Mouse (Mus musculus) forebrain, embryonic 10.5 days (tissue): ENCODE measurements around the gene Fam89b. TPM values are rescaled to one million over a fixed set of nuclear protein-coding genes. Genes with fewer than 3 reads are reported as not detected.

Experiments used
- DNase-seq: peaks from one replicate; pipeline ENCODE4 v3.0.0-alpha.2; 2017; ENCODE audit warnings: low spot score; ENCODE audit errors: extremely low spot score
- H3K27ac ChIP-seq: fragments of 300-500 bp; sonication (generic); 2 replicates; pipeline ENCODE4 v1.5.1; 2016; ENCODE audit warnings: mild to moderate bottlenecking
- H3K27me3 ChIP-seq: fragments of 300-500 bp; sonication (generic); 2 replicates; pipeline ENCODE4 v1.6.1; 2016; ENCODE audit warnings: mild to moderate bottlenecking; ENCODE audit not compliant: poor library complexity, severe bottlenecking
- H3K36me3 ChIP-seq: fragments of 300-500 bp; sonication (generic); replicated peaks from 2 replicates; pipeline ENCODE4 v1.6.1; 2016; ENCODE audit warnings: mild to moderate bottlenecking, moderate library complexity
- H3K4me1 ChIP-seq: fragments of 300-500 bp; sonication (generic); 2 replicates; pipeline ENCODE4 v1.6.1; 2016
- H3K4me3 ChIP-seq: fragments of 300-500 bp; sonication (generic); 2 replicates; pipeline ENCODE4 v1.5.1; 2016; ENCODE audit warnings: mild to moderate bottlenecking, moderate library complexity
- H3K9me3 ChIP-seq: fragments of 300-500 bp; sonication (generic); 2 replicates; pipeline ENCODE4 v1.6.1; 2016; ENCODE audit warnings: mild to moderate bottlenecking, moderate library complexity
- WGBS: fragments of 180-500 bp; shearing (Covaris S2); methylation state at CpG from one replicate; pipeline ENCODE4 v1.1.7; 2016; 5-methylcytosine and 5-hydroxymethylcytosine counted together
- polyA plus RNA-seq: library from polyadenylated mRNA; unstranded; fragments of >200 nt; fragmentation: Nextera tagmentation; extraction: Ambion mirVana; gene quantifications from 2 replicates; pipeline ENCODE4 v1.2.1, GENCODE M21; 2016

The Fam89b gene
- 120 and 127 TPM in 2 replicates for polyA plus RNA-seq

DNA sequence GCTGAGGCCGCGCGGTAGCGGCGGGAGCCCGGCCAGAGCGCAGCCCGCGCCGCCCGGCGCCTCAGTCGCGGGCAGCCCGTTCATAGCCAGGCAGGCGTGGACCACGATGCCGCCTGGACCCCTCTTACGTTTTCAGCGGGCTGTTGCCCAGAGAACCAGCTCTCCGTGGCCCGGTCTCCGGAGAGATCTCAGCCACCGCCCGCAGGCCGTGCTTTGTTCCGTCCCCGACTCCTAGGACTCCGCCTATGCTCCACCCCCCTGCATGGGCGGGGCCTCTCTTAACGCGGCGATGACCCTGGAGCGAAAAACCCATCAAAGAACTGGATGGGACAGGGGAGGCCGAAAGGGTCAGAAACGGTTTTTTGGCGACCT, at the start of gene Fam89b:
TSS of gene Fam89b (minus strand) at position 210 of the 372 bp plus-strand sequence.
- under 1% methylated on average over 37 of the region's 37 CpGs for WGBS
- peaks cover 76% of the 10 kb centered on the region for H3K4me1 ChIP-seq

GRCm38 (mm10) chr19:5778312-5778711, 48.9 kb upstream of the Fam89b start:
- no peaks in the 10 kb centered on the region for H3K9me3 ChIP-seq
- H3K4me3 ChIP-seq = no peak overlapping the region
- H3K27ac ChIP-seq = no peak overlapping the region
- H3K36me3 ChIP-seq = no peaks in the 10 kb centered on the region
- no peaks in the 10 kb centered on the region for H3K27me3 ChIP-seq
- WGBS = 50% methylated on average over 8 of the region's 8 CpGs
- no peaks in the 10 kb centered on the region for H3K4me1 ChIP-seq
- DNase-seq = no peak

More for the DNA sequence above, at the start of gene Fam89b:
- DNase-seq = peak; percentile 85
- H3K27ac ChIP-seq = peak within 1 kb of the TSS; percentile 98
- peaks cover 34% of the 10 kb centered on the region for H3K36me3 ChIP-seq
- no peaks in the 10 kb centered on the region for H3K9me3 ChIP-seq
- H3K27me3 ChIP-seq = peaks cover 17% of the 10 kb centered on the region
- peak within 1 kb of the TSS; percentile 88 for H3K4me3 ChIP-seq

DNA sequence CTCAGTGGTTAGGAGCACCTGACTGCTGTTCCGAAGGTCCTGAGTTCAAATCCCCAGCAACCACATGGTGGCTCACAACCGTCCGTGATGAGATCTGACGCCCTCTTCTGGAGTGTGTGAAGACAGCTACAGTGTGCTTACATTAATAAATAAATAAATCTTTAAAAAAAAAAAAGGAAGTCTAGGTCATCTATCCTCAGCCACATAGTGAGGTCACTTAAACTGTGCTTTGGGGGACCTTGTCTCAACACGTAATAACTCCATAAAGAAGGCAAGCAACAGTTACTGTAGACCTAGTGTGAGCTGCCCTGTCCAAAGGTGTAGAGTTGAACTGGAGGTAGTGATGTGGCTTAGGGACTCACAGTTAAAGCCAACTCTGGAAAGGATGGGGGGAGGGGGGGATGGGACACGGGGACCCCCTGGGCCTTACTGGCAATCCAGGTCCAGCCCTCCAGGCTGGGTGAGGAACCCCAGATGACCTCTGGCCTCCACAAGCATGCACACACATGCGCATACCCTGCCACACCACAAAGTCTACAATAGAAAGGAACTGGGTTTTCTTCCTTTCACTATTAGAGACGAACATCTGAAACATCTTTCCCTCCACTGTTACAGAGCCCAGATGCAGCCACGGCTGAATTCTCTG, 48.1 kb upstream of the Fam89b start:
- WGBS = 84% methylated on average over 9 of the region's 9 CpGs
- H3K36me3 ChIP-seq = no peaks in the 10 kb centered on the region

DNA sequence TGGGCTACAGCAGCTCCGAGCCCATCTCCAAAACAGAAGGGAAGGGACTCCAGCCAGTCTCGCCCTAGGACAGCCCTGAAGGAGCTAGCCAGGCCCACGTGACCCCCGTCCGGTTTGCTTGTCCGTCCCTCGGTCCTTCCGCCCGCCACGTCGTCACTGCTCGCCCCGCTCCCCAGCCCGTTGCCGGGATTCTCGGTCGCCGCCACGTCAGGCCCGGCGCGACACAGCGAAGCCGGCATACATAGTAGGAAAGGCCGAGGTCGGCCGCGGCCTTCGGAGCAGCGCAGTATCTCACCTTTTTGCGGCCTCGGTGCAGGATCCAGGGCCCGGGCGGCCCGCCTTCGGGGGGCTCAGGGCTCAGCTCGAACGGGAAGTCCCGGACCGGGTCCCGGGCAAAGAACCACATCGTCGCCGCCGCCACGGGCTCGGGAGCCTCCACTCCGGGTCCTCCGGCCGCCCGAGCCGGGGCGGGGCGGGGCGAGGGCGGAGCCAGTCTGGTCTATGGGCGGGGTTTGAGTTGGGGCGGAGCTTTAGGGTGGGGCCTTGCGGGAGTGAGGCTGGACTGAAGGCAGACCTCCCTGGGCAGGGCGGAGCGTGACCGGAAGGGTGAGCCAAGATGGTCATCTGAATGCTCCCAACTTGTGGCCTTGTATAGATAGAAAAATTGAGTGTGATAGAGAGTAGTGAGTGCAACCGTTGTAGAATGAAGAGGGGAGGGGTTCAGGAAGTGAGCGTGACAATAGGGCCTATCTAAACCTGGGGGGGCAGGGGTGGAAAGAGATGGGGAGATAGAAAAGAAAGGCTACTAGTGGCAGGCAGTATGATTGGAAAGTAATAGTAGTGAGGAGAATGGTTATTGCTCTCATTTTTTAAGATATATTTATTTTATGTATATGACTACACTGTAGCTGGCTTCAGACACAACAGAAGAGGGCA, 41.7 kb upstream of the Fam89b start, which contains the start of gene Scyl1:
TSS of gene Scyl1 (minus strand) at position 495 of the 936 bp plus-strand sequence.
- under 1% methylated on average over 64 of the region's 64 CpGs for WGBS
- Histone ChIP-seq H3K4me1 (peaks cover 24% of the 10 kb centered on the region), H3K27ac (peak within 1 kb of the TSS; percentile 93), H3K9me3 (no peaks in the 10 kb centered on the region), H3K27me3 (no peaks in the 10 kb centered on the region), H3K36me3 (peaks cover 41% of the 10 kb centered on the region), H3K4me3 (peak within 1 kb of the TSS; percentile 83)
- DNase-seq = peak; percentile 96

More for the DNA sequence above, 48.1 kb upstream of the Fam89b start:
- H3K9me3 ChIP-seq = no peaks in the 10 kb centered on the region
- DNase-seq = no peak
- H3K27ac ChIP-seq = no peak overlapping the region
- no peaks in the 10 kb centered on the region for H3K27me3 ChIP-seq
- no peaks in the 10 kb centered on the region for H3K4me1 ChIP-seq
- no peak overlapping the region for H3K4me3 ChIP-seq

DNA sequence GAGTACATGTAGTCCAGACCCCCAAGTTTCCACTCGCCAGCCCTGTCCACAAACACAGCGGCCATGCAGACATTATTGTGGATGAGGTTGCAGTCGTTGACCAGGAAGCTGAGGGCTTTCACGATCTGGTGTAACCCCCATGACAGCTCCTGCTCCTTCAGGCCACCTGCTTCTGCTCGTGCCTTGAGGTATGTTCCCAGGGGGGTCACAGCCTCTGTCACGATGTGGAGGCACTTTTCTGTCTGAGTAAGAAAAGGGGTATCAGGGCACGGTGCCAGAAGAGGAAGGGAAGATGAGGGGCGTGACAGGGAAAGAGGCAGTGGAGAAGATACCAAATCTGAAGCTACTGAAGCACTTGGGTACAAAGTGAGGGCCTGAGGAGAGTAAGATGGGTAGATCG, 40.9 kb upstream of the Fam89b start:
- Histone ChIP-seq H3K27ac (peak overlapping the region; percentile 93), H3K27me3 (no peaks in the 10 kb centered on the region), H3K9me3 (no peaks in the 10 kb centered on the region), H3K4me1 (peaks cover 24% of the 10 kb centered on the region), H3K36me3 (peaks cover 50% of the 10 kb centered on the region), H3K4me3 (peak overlapping the region; percentile 83)
- WGBS = 66% methylated on average over 9 of the region's 9 CpGs
- DNase-seq = no peak

- peaks cover 77% of the 10 kb centered on the region for H3K36me3 ChIP-seq
- DNase-seq = no peak
- H3K27me3 ChIP-seq = no peaks in the 10 kb centered on the region
- H3K9me3 ChIP-seq = no peaks in the 10 kb centered on the region
- H3K4me3 ChIP-seq = no peak overlapping the region
- 89% methylated on average over 4 of the region's 4 CpGs for WGBS
- peaks cover 24% of the 10 kb centered on the region for H3K4me1 ChIP-seq
- H3K27ac ChIP-seq = no peak overlapping the region
Measured at GRCm38 (mm10) chr19:5767271-5767670, 37.8 kb upstream of the Fam89b start.

DNA sequence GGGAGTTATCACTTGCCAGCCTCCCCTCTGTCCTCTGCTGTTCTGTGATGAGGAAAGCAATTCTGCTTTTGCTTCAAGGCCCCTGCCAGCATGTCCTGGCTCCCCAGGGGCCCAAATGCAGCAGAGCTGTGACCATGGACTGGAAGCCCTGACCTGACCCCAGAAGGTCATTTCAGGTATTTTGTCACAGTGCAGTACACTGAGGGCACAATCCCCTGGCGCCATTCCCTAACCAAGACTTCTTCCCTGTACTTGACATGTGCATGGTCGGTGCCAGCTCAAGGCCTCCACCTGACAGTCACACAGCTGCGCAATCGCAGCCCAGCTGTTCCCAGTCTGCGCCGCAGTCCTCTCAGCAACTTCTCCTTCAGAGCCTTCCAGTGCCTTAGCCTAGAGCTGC, 33.7 kb upstream of the Fam89b start:
- peaks cover 97% of the 10 kb centered on the region for H3K36me3 ChIP-seq
- H3K4me3 ChIP-seq = no peak overlapping the region
- peaks cover 14% of the 10 kb centered on the region for H3K27me3 ChIP-seq
- H3K27ac ChIP-seq = no peak overlapping the region
- DNase-seq = no peak
- 92% methylated on average over 6 of the region's 6 CpGs for WGBS
- no peaks in the 10 kb centered on the region for H3K9me3 ChIP-seq
- no peaks in the 10 kb centered on the region for H3K4me1 ChIP-seq

GRCm38 (mm10) chr19:5758878-5759403, 29.5 kb upstream of the Fam89b start:
- 94% methylated on average over 14 of the region's 14 CpGs for WGBS
- H3K27ac ChIP-seq = no peak overlapping the region
- no peak for DNase-seq
- H3K36me3 ChIP-seq = peaks cover 68% of the 10 kb centered on the region
- H3K27me3 ChIP-seq = peaks cover 56% of the 10 kb centered on the region
- peaks cover 21% of the 10 kb centered on the region for H3K4me1 ChIP-seq
- 0 out of 2 replicates have a peak overlapping the region, but pooled peaks have one; percentile 2 for H3K4me3 ChIP-seq
- H3K9me3 ChIP-seq = no peaks in the 10 kb centered on the region

GRCm38 (mm10) chr19:5756991-5757636, 27.7 kb upstream of the Fam89b start:
- Histone ChIP-seq H3K4me3 (peak overlapping the region; percentile 47), H3K9me3 (no peaks in the 10 kb centered on the region), H3K27me3 (peaks cover 74% of the 10 kb centered on the region), H3K4me1 (peaks cover 21% of the 10 kb centered on the region), H3K36me3 (peaks cover 52% of the 10 kb centered on the region), H3K27ac (peak overlapping the region; percentile 42)
- no peak for DNase-seq
- WGBS = 12% methylated on average over 36 of the region's 36 CpGs

DNA sequence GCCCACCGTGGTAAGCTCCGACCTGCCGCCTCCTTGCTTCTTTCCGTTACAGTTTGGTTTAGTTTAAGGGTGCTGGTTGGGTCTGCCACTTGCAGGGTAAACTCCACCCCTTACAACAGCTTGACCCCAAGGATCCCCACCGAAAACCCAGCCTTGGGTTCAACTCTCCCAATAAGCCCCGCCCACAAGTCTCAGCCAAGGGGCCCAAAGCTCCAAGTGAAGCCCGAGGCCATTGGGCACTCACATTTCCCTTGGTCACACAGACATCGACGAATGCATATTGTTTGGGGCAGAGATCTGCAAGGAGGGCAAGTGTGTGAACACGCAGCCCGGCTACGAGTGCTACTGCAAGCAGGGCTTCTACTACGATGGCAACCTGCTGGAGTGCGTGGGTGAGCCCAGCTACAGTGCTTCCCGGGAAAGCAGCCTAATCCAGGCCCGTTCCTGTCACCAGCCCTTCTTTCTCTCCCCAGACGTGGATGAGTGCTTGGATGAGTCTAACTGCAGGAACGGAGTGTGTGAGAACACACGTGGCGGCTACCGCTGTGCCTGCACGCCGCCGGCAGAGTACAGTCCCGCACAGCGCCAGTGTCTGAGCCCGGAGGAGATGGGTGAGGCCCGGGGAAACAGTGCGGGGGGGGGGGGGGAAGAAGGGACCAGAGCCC, 27.0 kb upstream of the Fam89b start:
- Histone ChIP-seq H3K4me1 (peaks cover 27% of the 10 kb centered on the region), H3K27me3 (peaks cover 81% of the 10 kb centered on the region), H3K4me3 (peak overlapping the region; percentile 47), H3K27ac (peak overlapping the region; percentile 42; the same call in 1 of the 2 replicates), H3K9me3 (no peaks in the 10 kb centered on the region), H3K36me3 (peaks cover 45% of the 10 kb centered on the region)
- DNase-seq = no peak
- 5% methylated on average over 29 of the region's 29 CpGs for WGBS

- Histone ChIP-seq H3K9me3 (no peaks in the 10 kb centered on the region), H3K4me1 (peaks cover 31% of the 10 kb centered on the region), H3K36me3 (no peaks in the 10 kb centered on the region), H3K27me3 (peaks cover 100% of the 10 kb centered on the region), H3K4me3 (peak overlapping the region; percentile 31), H3K27ac (no peak overlapping the region)
- DNase-seq = no peak
- 6% methylated on average over 20 of the region's 20 CpGs for WGBS
Measured at GRCm38 (mm10) chr19:5751742-5752141, 22.3 kb upstream of the Fam89b start.

GRCm38 (mm10) chr19:5750951-5751350, 21.5 kb upstream of the Fam89b start:
- Histone ChIP-seq H3K27ac (no peak overlapping the region), H3K36me3 (no peaks in the 10 kb centered on the region), H3K9me3 (no peaks in the 10 kb centered on the region), H3K4me1 (peaks cover 31% of the 10 kb centered on the region), H3K4me3 (peak overlapping the region; percentile 31), H3K27me3 (peaks cover 100% of the 10 kb centered on the region)
- WGBS = 10% methylated on average over 22 of the region's 22 CpGs
- no peak for DNase-seq
